Mouse (Mus musculus): ENCODE data around the gene Sos2.
"Not testable (repeated sequence)": the region's sequence is repeated elsewhere in the genome, so short reads cannot be mapped to it uniquely, and the experiment has no call there.

Sos2 gene

DNA sequence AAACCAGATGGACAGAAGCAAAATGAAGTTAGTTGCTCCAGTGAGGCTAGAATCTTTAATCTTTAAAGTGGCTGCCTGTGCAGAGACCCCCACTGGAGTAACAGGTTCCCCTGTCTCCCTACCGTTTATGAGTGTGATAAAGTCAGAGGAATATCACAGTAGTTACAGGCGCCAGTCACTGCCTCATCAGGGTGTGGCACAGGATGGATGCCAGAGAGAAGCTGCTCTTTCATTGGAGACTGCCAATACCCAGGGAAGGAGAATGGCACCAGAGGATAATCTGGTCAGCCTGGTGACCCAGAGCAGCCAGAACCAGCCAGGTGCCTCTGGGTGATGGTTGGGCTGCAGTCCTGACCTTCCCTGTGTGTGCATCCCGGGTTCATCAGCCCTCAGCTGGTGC, 113.4 kb downstream of the Sos2 start:
- no peak for DNase-seq

DNA sequence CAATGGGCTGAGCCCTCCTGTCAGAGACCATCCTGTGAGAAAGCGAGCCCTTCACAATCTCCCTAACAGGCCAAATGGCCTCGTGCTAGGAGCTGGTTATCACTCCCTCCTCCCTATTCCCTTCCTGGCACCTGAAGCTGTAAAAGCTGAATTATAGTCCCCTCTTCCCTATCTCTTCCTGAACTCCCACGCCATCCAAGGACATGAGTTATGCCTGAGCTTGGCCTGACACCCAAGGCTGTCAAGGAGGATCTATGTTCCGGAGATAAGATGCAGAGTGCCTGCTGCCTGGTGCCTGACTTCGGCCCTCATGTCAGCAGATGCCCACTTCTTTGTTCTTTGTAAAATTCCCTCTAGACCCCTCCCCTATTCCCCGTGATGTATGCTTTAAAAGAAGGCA, 120.6 kb downstream of the Sos2 start:
- not testable (repeated sequence) for DNase-seq

DNA sequence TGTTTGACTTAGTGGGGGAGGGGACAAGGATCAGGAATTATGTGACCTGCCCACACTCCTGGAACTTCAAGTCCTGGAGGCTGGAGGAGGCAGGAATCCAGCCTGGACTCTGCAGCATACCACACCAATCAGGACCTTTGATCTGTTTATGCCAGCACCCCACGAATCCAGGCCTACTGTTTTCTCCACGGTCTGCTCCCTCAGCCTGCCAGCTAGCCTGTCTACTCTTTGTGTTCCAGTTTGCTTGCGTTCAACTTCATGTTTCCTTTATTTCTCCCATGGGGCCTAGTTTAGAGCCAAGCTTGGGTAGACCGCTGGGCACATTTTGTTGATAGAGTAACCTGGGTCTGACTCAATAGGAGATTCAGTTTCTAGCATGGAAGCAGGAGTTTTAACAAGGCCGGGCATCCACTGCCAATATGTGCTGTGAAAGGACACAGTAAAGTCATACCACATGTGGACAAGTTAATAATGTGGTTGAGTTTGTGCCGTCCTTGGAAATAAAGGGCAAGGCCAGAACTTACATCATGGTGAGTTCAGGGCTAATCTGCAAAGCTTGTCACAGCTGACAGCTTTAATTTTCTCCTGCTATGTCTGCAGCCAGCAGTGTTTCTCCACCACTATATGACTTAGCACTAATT, 125.3 kb downstream of the Sos2 start:
- DNase-seq = peak; percentile 52

- no peak for DNase-seq
Measured at GRCm38 (mm10) chr12:69545456-69546178, 136.0 kb downstream of the Sos2 start.

GRCm38 (mm10) chr12:69544994-69545393, 136.7 kb downstream of the Sos2 start:
- no peak for DNase-seq

DNA sequence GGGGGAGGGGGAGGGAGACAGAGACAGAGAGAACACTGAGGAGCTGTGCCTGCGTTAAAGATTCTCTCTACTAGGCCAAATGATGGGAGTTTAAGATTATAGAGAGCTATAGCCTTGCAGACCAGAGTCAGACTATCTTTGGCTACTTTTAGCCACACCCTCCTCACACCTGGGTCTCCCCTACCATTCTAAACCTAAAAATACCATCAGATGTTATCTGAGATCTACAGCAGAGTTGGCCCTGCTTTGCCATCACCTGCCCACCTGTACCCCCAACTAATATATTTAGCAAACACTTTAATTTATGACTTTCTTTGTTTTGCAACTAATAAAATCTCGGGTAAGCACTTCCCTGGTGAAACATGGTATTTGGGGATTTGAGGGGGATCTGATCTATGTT, 137.1 kb downstream of the Sos2 start:
- no peak for DNase-seq

DNA sequence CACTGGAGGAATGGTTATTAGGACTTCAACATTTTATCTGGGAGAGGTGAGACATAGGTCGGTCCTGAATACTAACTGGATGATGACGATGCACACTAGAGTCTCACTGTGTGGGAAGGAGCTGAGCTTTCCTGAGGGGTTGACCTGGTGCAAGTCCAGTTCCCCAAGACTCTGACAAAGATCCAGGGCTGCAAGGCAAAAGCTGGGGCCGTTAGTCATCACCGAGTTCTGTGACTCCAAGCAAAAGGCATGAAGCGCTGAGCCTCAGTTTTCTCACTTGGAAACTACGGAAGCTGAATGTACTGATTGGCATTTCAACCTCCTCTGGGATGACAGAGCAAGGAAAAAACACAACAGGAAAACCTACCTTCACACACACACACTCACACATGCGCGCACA, 139.3 kb downstream of the Sos2 start:
- no peak for DNase-seq

DNA sequence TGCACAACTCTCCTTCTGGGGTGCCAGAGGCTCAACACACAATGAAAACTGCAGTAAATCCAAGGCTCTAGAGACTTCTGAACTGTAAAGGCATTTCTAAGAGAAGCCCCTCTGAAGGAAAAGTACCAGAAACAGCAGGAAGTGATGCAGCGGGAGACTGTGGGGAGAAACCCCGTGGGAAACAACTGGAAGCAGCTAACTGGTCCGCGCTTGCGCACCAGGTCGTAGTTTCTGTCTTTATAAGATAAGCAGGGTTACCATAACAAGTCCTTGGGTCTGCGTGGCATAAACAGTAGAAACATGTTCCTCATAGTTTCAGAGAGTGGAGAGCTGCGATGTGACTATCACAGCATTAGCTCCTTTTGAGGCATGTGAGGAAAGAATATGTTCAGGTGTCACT, 140.0 kb downstream of the Sos2 start:
- DNase-seq = peak; percentile 21

- no peak for DNase-seq
Measured at GRCm38 (mm10) chr12:69539353-69539752, 142.3 kb downstream of the Sos2 start.

GRCm38 (mm10) chr12:69538362-69538950, 143.2 kb downstream of the Sos2 start:
- no peak for DNase-seq

DNA sequence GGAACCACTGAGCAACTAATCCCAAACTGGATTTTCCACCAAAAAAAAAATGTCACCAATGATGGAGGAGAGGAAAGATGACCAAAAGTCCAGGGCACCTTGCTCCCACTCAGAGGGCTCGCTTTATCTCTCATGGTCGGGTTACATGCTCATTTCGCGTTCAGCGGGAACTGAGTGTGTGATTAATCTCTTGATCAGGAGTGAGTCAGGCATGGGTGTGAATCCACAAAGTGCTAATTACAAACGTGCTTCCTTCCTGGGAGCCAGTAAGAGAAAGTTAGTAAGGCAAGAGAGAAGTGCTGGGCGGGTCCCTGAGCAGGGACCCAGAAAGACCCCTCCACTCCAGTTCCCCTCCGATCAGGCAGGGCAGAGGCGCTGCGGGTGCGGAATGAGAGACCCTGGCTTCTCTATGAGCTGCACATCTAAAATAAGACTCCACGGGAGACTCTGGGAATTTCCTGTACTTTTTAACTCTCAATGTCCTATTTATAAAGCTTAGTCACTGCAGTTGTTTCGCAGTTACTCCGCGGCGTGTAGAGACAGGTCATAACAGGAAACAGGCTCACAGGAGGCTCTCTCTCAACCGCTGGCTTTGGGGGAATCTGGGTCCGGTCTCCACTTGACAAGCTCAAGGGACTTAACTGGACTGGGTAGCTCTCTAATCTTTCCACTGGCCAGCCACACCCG, 143.8 kb downstream of the Sos2 start:
- peak; percentile 51 for DNase-seq

GRCm38 (mm10) chr12:69537243-69537674, 144.4 kb downstream of the Sos2 start:
- DNase-seq = peak; percentile 51

- no peak for DNase-seq
Measured at GRCm38 (mm10) chr12:69536616-69537242, 144.9 kb downstream of the Sos2 start.

Data from kidney, postnatal 14 days (tissue).